Mouse (Mus musculus): ENCODE results near the gene Rln3. TPM values are rescaled to one million over a fixed set of nuclear protein-coding genes. Genes with fewer than 3 reads are reported as not detected.

Gene Rln3
- polyA plus RNA-seq, 2 experiments: not detected

DNA sequence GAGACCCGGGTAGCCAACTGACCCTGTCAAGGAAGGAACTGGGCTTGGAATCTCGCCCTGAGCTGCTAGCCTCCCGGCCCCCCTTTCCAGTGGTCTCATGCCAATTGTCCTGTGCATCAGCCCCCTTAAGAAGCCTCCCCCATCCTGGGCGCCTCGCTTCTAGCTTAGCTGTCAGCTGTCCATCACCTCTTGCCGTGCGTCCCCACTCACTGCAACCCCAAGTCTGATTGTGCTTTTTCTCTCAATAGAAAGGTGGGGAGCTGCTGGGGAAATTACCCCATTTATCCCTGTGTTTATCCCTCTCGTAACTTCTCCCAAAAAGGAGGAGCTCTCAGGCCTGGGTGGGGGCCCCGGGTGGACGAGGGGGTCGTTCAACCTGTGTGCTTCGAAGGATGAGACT, 48.8 kb downstream of the Rln3 start:
- ATAC-seq (ENCODE audit: insufficient read depth): no peak
- Histone ChIP-seq H3K4me2 (ENCODE audit: low read depth) (peak overlapping the region; percentile 99), H3K9me3 (ENCODE audit: control insufficient read depth, low read length) (no peaks in the 10 kb centered on the region), H3K4me1 (replicated peaks; ENCODE audit: control insufficient read depth in 2 of 2, insufficient read depth in 2 of 2, low read length in 1 of 2) (peaks cover 19 to 31% of the 10 kb centered on the region in 2 experiments), H3K27ac (peak overlapping the region; percentile 75; the same call in 1 of the 2 replicates), H3K9ac (replicated peaks) (peak overlapping the region; percentile 91), H3K36me3 (replicated peaks; ENCODE audit: control insufficient read depth, insufficient read depth, low read depth) (peaks cover 17% of the 10 kb centered on the region), H3K4me3 (ENCODE audit: insufficient read depth in 1 of 2, low read depth in 2 of 2, low read length in 2 of 2) (peak overlapping the region in 1 of 2 experiments; percentile 89; a peak in 2 of 4 replicates), H3K27me3 (ENCODE audit: control insufficient read depth, insufficient read depth, low read length) (no peaks in the 10 kb centered on the region)
- no peak for TF ChIP-seq EP300 (IDR thresholded peaks at IDR 0.05; ENCODE audit: low read depth)
- no peak for TF ChIP-seq CTCF (IDR thresholded peaks at IDR 0.05; ENCODE audit: low read depth)
- 35% methylated on average over 12 of the region's 12 CpGs for WGBS (ENCODE audit: insufficient replicate concordance)
- no peak for DNase-seq (ENCODE audit: low read depth in 3 of 3, low spot score in 3 of 3)

DNA sequence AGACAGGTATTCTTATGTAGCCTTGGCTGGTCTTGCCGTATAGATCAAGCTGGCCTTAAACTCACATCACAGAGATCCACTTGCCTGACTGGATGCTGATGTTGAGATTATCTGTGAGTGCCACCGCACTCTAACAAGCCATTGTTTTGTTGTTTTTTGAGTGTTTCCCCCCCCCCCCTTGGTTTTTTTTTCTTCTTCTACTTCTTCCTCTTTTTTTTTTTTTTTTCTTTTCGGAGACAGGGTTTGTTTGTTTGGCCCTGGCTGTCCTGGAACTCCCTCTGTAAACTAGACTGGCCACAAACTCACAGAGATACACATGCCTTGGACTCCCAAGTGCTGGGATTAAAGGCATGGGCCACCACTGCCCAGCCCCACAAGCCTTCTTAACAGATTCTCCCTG, 50.8 kb downstream of the Rln3 start:
- Histone ChIP-seq H3K4me2 (ENCODE audit: low read depth) (no peak overlapping the region), H3K9ac (replicated peaks) (no peak overlapping the region), H3K4me1 (replicated peaks; ENCODE audit: control insufficient read depth in 2 of 2, insufficient read depth in 2 of 2, low read length in 1 of 2) (peaks cover 19 to 26% of the 10 kb centered on the region in 2 experiments), H3K27ac (no peak overlapping the region), H3K4me3 (ENCODE audit: insufficient read depth in 1 of 2, low read depth in 2 of 2, low read length in 2 of 2) (no peak overlapping the region), H3K27me3 (ENCODE audit: control insufficient read depth, insufficient read depth, low read length) (no peaks in the 10 kb centered on the region), H3K36me3 (replicated peaks; ENCODE audit: control insufficient read depth, insufficient read depth, low read depth) (no peaks in the 10 kb centered on the region; the same call in 1 of the 2 replicates), H3K9me3 (ENCODE audit: control insufficient read depth, low read length) (no peaks in the 10 kb centered on the region)
- TF ChIP-seq CTCF (IDR thresholded peaks at IDR 0.05; ENCODE audit: low read depth): no peak
- TF ChIP-seq EP300 (IDR thresholded peaks at IDR 0.05; ENCODE audit: low read depth): no peak
- ATAC-seq (ENCODE audit: insufficient read depth) (no peak), DNase-seq (ENCODE audit: low read depth in 3 of 3, low spot score in 3 of 3) (no peak)
- WGBS (ENCODE audit: insufficient replicate concordance): 36% methylated on average over 3 of the region's 3 CpGs

MicroRNAs encoded within 50 kb of the gene (microRNA counts, 519-probe panel; counts per million panel counts)
- microRNA mmu-miR-1199 (69.9 counts per million), microRNA mmu-miR-709 (5,941 counts per million, percentile 44 among the panel's probes with 10 or more counts)

Small RNAs within 50 kb of the gene (microRNA-seq; reads per million reads assigned to microRNA genes)
- gene Mir1199 (not detected), gene Mir709 (not detected), gene Mir8111 (4.6 reads per million, percentile 4 among the genes with 10 or more reads in this experiment)

Other genes starting within 250 kb of the Rln3 start
- gene Adgrl1, start 144.9 kb downstream of the Rln3 start, polyA plus RNA-seq (2012; rRNA removed): 4.5 and 6.1 TPM in 2 replicates
- gene Adgrl1, start 144.9 kb downstream of the Rln3 start, polyA plus RNA-seq (2014; fragmentation: Nextera tagmentation; extraction: Ambion mirVana): 1.2 and 1.7 TPM in 2 replicates
- gene Gm10644, start 89.8 kb downstream of the Rln3 start, polyA plus RNA-seq (2012; rRNA removed): 0.30 and 0.31 TPM in 2 replicates
- gene Gm10644, start 89.8 kb downstream of the Rln3 start, polyA plus RNA-seq (2014; fragmentation: Nextera tagmentation; extraction: Ambion mirVana): 0.09 and 0.30 TPM in 2 replicates
- 92.7 and 98.5 TPM in 2 replicates for gene Asf1b, start 89.5 kb downstream of the Rln3 start, polyA plus RNA-seq (2012; rRNA removed)
- gene Asf1b, start 89.5 kb downstream of the Rln3 start, polyA plus RNA-seq (2014; fragmentation: Nextera tagmentation; extraction: Ambion mirVana): 130 and 138 TPM in 2 replicates
- 19.9 and 24.8 TPM in 2 replicates for gene Prkaca, start 72.0 kb downstream of the Rln3 start, polyA plus RNA-seq (2012; rRNA removed)
- 30.6 and 34.0 TPM in 2 replicates for gene Prkaca, start 72.0 kb downstream of the Rln3 start, polyA plus RNA-seq (2014; fragmentation: Nextera tagmentation; extraction: Ambion mirVana)
- gene Samd1, start 47.3 kb downstream of the Rln3 start, polyA plus RNA-seq (2012; rRNA removed): 32.5 and 34.5 TPM in 2 replicates
- 9.1 and 9.3 TPM in 2 replicates for gene Samd1, start 47.3 kb downstream of the Rln3 start, polyA plus RNA-seq (2014; fragmentation: Nextera tagmentation; extraction: Ambion mirVana)
- 0.41 and 0.65 TPM in 2 replicates for gene 1700067K01Rik, start 43.5 kb downstream of the Rln3 start, polyA plus RNA-seq (2012; rRNA removed)
- gene 1700067K01Rik, start 43.5 kb downstream of the Rln3 start, polyA plus RNA-seq (2014; fragmentation: Nextera tagmentation; extraction: Ambion mirVana): 0.41 and 0.49 TPM in 2 replicates
- gene 2210011C24Rik, start 32.8 kb downstream of the Rln3 start, polyA plus RNA-seq (2012; rRNA removed): not detected in 2 replicates
- not detected in 2 replicates for gene 2210011C24Rik, start 32.8 kb downstream of the Rln3 start, polyA plus RNA-seq (2014; fragmentation: Nextera tagmentation; extraction: Ambion mirVana)
- 0.11 and 0.19 TPM in 2 replicates for gene Palm3, start 23.5 kb downstream of the Rln3 start, polyA plus RNA-seq (2012; rRNA removed)
- gene Palm3, start 23.5 kb downstream of the Rln3 start, polyA plus RNA-seq (2014; fragmentation: Nextera tagmentation; extraction: Ambion mirVana): 0.09 TPM in 1 of 2 replicates, not detected in the other
- 0.56 and 0.70 TPM in 2 replicates for gene Il27ra, start 2.4 kb downstream of the Rln3 start, polyA plus RNA-seq (2012; rRNA removed)
- gene Il27ra, start 2.4 kb downstream of the Rln3 start, polyA plus RNA-seq (2014; fragmentation: Nextera tagmentation; extraction: Ambion mirVana): 0.32 and 0.45 TPM in 2 replicates
- gene Gm10643, start 20.1 kb upstream of the Rln3 start, polyA plus RNA-seq (2012; rRNA removed): 0.08 and 0.22 TPM in 2 replicates
- gene Gm10643, start 20.1 kb upstream of the Rln3 start, polyA plus RNA-seq (2014; fragmentation: Nextera tagmentation; extraction: Ambion mirVana): 0.16 TPM in 1 of 2 replicates, not detected in the other
- 4.6 and 5.0 TPM in 2 replicates for gene Rfx1, start 21.8 kb upstream of the Rln3 start, polyA plus RNA-seq (2012; rRNA removed)
- gene Rfx1, start 21.8 kb upstream of the Rln3 start, polyA plus RNA-seq (2014; fragmentation: Nextera tagmentation; extraction: Ambion mirVana): 1.5 and 2.6 TPM in 2 replicates
- 16.8 and 17.1 TPM in 2 replicates for gene Dcaf15, start 59.8 kb upstream of the Rln3 start, polyA plus RNA-seq (2012; rRNA removed)
- gene Dcaf15, start 59.8 kb upstream of the Rln3 start, polyA plus RNA-seq (2014; fragmentation: Nextera tagmentation; extraction: Ambion mirVana): 2.5 and 3.2 TPM in 2 replicates
- 0.03 and 0.04 TPM in 2 replicates for gene Podnl1, start 81.0 kb upstream of the Rln3 start, polyA plus RNA-seq (2012; rRNA removed)
- gene Podnl1, start 81.0 kb upstream of the Rln3 start, polyA plus RNA-seq (2014; fragmentation: Nextera tagmentation; extraction: Ambion mirVana): not detected in 2 replicates
- 3.0 and 3.4 TPM in 2 replicates for gene Cc2d1a, start 102.9 kb upstream of the Rln3 start, polyA plus RNA-seq (2012; rRNA removed)
- 2.3 and 3.6 TPM in 2 replicates for gene Cc2d1a, start 102.9 kb upstream of the Rln3 start, polyA plus RNA-seq (2014; fragmentation: Nextera tagmentation; extraction: Ambion mirVana)
- 0.15 and 0.19 TPM in 2 replicates for gene 4930432K21Rik, start 103.0 kb upstream of the Rln3 start, polyA plus RNA-seq (2012; rRNA removed)
- gene 4930432K21Rik, start 103.0 kb upstream of the Rln3 start, polyA plus RNA-seq (2014; fragmentation: Nextera tagmentation; extraction: Ambion mirVana): 0.25 TPM in 1 of 2 replicates, not detected in the other
- 0.12 TPM in 1 of 2 replicates, not detected in the other for gene Nanos3, start 140.2 kb upstream of the Rln3 start, polyA plus RNA-seq (2012; rRNA removed)
- not detected in 2 replicates for gene Nanos3, start 140.2 kb upstream of the Rln3 start, polyA plus RNA-seq (2014; fragmentation: Nextera tagmentation; extraction: Ambion mirVana)
- 1.9 and 2.1 TPM in 2 replicates for gene Zswim4, start 192.1 kb upstream of the Rln3 start, polyA plus RNA-seq (2012; rRNA removed)
- gene Zswim4, start 192.1 kb upstream of the Rln3 start, polyA plus RNA-seq (2014; fragmentation: Nextera tagmentation; extraction: Ambion mirVana): 0.74 and 1.4 TPM in 2 replicates
- 95.7 and 127 TPM in 2 replicates for gene D8Ertd738e, start 204.7 kb upstream of the Rln3 start, polyA plus RNA-seq (2012; rRNA removed)
- gene D8Ertd738e, start 204.7 kb upstream of the Rln3 start, polyA plus RNA-seq (2014; fragmentation: Nextera tagmentation; extraction: Ambion mirVana): 261 and 262 TPM in 2 replicates
- 15.6 and 17.2 TPM in 2 replicates for gene Mri1, start 212.3 kb upstream of the Rln3 start, polyA plus RNA-seq (2012; rRNA removed)
- gene Mri1, start 212.3 kb upstream of the Rln3 start, polyA plus RNA-seq (2014; fragmentation: Nextera tagmentation; extraction: Ambion mirVana): 27.1 and 28.7 TPM in 2 replicates
- 3.6 and 5.5 TPM in 2 replicates for gene Ccdc130, start 225.4 kb upstream of the Rln3 start, polyA plus RNA-seq (2012; rRNA removed)
- 5.0 and 7.1 TPM in 2 replicates for gene Ccdc130, start 225.4 kb upstream of the Rln3 start, polyA plus RNA-seq (2014; fragmentation: Nextera tagmentation; extraction: Ambion mirVana)